Mouse (Mus musculus) thymus, adult 2 months (tissue): ENCODE data around the gene Slc38a10.

Experiments
- CTCF ChIP-seq: fragments of 200-500 bp; IDR thresholded peaks from 2 replicates; pipeline ENCODE4 v1.5.1; 2012; ENCODE audit warnings: mild to moderate bottlenecking, control low read depth, low read length, moderate library complexity, borderline replicate concordance; ENCODE audit not compliant: control insufficient read depth, poor library complexity, insufficient read depth; ENCODE audit errors: extremely low read depth
- POLR2A ChIP-seq: fragments of 200-500 bp; IDR thresholded peaks from 2 replicates; pipeline ENCODE4 v1.6.1; 2012; ENCODE audit warnings: mild to moderate bottlenecking, low read length, control low read depth, moderate library complexity; ENCODE audit not compliant: control insufficient read depth, poor library complexity, insufficient read depth; ENCODE audit errors: extremely low read depth

DNA sequence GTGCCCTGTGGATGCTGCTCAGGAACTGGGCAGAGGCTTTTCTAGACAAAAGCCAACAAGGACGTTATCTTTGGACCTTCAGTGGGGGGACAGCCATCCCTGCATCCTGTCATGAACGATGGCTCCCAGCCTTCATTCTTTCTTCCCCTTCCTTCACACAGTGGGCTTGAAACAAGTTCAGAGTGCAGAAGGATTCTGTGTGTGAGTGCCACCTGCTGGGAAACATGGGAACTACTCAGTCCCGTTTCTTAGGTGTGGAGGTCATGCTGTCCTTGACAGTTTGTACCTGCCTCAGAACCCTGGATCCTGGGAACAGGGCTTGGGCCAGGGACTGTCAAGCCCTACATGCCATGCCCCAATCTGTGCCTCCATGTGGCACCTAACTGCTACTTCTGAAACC, 50.1 kb downstream of the Slc38a10 start:
- no peak for TF ChIP-seq CTCF
- TF ChIP-seq POLR2A, result no peak
